Mouse (Mus musculus): ENCODE data around the gene Gm17455.

- TF ChIP-seq TAL1 (IDR thresholded peaks at IDR 0.05; ENCODE audit: low read length) (no peak), GATA1 (IDR thresholded peaks at IDR 0.05; ENCODE audit: low read length) (no peak)
These were observed at the start of gene Gm17455 for GRCm38 (mm10) chr10:60399449-60399848.
